Mouse (Mus musculus) 3T3-L1 (cell line): ENCODE data around the gene Mast4.

Source experiments
- DNase-seq: peaks from one replicate; pipeline ENCODE4 v3.0.0-alpha.2; 2015; ENCODE audit warnings: low read depth, low spot score

Gene Mast4

GRCm38 (mm10) chr13:103121796-103122792 is 212.2 kb downstream of the Mast4 start:
- DNase-seq, result peak; percentile 46

GRCm38 (mm10) chr13:103120669-103121131 is 213.6 kb downstream of the Mast4 start:
- DNase-seq, result peak; percentile 36

GRCm38 (mm10) chr13:103119728-103120127 is 214.6 kb downstream of the Mast4 start:
- no peak for DNase-seq

DNA sequence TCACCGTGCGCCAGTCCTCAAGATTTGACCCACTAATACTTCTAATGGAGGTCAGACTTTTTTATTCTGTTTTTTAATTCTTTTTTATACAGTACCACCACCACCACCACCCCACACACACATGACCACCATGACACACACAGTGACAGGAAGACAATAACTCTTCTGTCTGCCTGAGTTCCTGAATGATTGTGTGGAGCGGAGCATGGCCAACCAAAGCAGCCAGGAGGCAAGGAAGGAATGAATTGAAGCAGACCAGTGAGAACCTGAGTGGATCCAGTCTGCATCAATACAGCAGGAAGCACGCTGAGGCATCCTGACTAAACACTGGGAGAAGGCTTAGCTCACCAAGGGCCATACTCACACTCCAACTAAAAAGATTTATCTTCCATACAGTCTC is 219.2 kb downstream of the Mast4 start:
- DNase-seq, result peak; percentile 64

DNA sequence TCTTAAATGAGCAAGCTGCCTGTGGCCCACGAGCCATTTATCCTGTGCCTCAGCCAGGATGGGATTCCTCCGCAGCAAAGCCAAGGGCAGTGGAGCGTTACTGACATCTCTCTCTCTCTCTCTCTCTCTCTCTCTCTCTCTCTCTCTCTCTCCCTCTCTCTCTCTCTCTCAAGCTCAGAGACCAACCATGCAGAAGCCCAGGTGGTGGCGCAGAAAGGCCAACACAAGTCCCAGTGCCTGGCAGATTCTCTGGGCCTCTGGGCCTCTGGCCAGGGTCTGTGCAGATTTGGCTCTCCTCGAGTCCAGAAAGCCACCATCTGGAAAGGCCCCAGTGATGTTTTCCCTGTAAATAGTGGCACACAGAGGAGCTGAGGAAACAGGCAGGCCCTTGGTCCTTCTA is 220.0 kb downstream of the Mast4 start:
- DNase-seq, result peak; percentile 64

DNA sequence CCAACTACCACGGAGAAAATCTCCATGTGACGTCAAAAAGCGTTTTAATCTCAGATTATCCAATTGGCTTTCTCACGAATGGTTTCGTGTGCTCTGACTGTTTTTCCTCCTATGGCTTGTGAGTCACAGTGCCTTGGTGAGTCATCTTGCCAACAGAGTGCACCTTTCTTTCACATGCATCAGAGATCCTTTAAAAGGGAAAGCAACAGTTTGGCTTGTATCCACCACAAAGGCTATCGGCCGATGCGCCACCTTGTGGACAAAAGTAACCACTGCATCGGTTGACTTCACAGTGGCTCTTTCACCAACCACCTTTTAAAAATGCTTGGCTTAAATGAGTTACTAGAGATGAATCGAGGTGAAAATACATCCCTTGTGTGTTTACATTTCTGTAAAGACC is 224.4 kb downstream of the Mast4 start:
- peak; percentile 88 for DNase-seq

- DNase-seq, result no peak
These were observed 226.9 kb downstream of the Mast4 start for GRCm38 (mm10) chr13:103107362-103107761.

DNA sequence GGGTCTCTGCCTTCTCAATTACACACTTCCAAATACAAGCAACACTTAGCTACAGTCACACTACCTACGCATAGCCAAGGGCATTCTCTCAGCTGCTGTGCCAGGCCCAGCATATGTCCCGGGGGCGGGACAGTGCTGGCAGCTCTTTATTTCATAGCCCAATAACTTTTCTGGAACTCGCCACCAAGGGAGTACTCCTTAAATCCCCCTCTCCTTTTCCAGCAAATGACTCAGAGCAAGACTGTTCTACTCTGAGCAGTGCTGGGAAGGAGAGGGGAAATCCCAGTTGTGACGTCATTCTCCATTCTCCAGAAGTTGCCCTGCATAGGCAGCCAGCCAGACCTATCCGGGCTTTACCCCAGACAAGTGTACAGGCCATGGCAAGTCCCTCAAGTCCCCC is 231.7 kb downstream of the Mast4 start:
- no peak for DNase-seq

- DNase-seq, result no peak
These were observed 237.7 kb downstream of the Mast4 start for GRCm38 (mm10) chr13:103096346-103097150.

DNA sequence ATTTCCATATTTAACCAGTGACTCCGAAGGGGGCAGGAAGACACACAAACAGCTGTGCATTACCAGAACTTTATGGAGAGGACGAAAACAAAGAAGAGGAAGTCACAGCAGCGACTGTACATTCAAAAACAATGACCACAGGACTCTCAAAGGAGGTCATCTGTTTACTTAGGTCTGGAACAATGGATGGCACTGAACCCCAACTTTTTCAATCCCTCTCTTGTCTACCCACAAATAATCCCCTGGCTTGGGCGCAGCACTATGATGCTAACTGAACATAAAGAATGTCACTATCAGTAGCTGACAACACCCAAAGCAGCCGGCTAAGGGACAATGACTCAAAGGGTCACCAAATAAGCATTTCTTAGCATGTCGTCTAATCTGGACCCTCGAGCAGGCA is 238.8 kb downstream of the Mast4 start:
- DNase-seq, result no peak

DNA sequence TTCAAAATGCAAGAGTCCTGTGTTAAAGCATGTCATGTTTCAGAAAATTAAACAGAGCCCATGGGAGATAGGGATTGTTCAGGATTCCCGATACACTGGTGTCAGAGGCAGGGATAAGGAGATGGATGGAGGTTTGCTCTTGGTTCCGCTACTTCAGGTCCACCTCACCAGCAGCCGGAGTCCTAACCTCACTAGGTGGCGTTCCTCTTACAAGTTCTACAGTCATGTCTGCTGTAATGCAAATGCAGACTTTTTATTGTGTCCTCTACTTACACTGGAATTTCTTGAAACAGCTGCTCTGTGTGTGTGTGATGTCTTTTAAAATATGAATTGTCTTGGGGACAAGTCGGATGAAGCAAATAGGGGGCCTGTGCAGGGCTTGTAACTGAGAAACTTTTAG is 239.7 kb downstream of the Mast4 start:
- no peak for DNase-seq

DNA sequence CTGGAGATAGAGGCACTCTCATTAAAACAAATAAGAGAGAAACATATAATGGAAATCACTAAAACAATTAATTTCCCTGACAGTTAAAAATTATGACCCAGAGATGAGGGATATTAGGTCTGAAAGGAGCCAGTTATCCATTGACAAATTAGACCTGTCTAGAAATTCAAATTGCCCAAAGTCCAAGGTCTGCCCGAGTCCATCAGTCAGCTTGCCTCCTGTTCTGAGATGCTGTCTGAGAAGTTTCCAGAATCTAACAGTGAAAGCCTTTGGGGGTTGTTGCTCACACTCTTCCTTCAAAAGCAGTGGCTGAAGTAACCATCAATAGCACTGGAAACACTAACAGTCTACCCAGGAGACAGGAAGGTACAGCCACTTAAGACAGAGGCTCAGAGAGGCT is 240.6 kb downstream of the Mast4 start:
- DNase-seq, result no peak

DNA sequence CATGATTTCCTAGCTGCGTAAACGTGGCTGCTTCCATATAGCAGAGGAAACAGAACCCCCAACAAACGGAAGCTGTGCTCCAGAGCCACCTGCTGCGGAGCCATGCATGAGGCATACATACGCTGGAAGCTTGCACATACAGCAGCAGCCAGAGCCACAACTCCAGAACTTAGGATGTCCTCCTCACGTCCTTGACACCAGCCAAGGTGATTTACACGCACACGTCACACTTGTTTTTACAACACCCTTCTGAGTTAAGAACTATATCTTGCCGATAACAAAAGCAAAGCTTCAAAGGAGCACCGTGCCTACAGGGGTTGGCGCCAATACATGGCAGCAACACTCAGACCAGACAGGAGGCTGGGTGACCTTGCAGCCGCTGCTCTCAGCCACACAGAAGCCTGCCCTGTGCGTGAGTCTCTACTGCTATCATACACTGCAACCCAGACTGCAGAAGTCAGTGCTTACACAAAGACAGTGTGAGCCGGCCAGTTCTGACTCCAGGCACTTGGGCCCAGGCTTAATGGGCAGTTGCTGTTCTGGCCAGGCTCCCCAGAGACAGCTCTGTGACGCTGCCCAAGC is 248.7 kb downstream of the Mast4 start:
- no peak for DNase-seq

- no peak for DNase-seq
These were observed 251.4 kb downstream of the Mast4 start for GRCm38 (mm10) chr13:103082891-103083290.

- no peak for DNase-seq
These were observed 254.5 kb downstream of the Mast4 start for GRCm38 (mm10) chr13:103079806-103080205.

GRCm38 (mm10) chr13:103078815-103079214 is 255.5 kb downstream of the Mast4 start:
- DNase-seq, result no peak

GRCm38 (mm10) chr13:103073461-103073860 is 260.8 kb downstream of the Mast4 start:
- DNase-seq, result peak; percentile 33

- peak; percentile 39 for DNase-seq
These were observed 262.5 kb downstream of the Mast4 start for GRCm38 (mm10) chr13:103071783-103072182.

DNA sequence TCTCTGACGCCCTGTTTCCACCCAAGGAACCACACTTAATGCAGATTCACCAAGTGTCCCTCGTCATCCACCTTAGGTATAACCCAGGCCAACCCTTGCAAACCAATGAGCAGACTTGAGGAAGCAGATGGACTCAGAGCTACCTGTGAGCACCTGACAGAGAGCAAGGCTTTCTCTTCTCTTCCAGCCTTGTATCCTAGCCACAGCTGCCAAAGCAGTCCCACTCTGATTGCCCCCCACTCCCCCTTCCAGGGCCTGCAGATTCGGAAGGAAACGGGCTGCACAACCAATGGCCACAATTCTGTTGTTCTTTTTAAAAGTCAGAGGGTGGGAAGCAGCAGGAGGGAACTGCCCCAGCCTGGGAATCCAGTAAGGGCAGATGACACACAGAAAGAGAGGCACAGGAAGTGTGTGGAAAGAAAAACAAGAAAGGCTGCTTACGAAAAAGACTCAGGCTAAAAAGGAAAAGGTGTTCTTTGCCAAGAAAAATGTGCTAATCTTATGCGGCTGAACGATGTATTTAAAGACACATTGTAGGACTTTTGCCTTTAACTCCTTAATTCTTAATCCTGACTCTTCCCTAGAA is 266.6 kb downstream of the Mast4 start:
- DNase-seq, result no peak

- no peak for DNase-seq
These were observed 268.9 kb downstream of the Mast4 start for GRCm38 (mm10) chr13:103065437-103065836.

DNA sequence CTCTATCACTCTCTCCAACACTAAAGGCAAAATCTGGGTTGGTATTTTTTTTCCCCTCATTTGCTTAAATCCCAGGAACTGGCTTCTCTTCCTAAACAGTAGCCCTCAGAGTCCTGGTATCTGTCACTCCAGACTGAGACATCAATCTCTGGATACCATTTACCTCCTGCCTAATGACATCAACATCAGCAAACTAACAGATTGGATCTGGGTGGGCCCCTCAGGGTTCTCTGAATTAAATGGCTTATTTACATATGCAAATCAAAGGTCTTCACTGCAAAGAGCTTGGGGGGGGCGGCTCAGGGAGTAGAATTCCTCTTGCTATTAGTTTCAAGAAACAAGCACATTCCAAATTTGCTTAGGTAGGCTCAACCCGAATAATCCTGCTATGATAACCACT is 272.6 kb downstream of the Mast4 start:
- no peak for DNase-seq
